In the genomic region with DNA sequence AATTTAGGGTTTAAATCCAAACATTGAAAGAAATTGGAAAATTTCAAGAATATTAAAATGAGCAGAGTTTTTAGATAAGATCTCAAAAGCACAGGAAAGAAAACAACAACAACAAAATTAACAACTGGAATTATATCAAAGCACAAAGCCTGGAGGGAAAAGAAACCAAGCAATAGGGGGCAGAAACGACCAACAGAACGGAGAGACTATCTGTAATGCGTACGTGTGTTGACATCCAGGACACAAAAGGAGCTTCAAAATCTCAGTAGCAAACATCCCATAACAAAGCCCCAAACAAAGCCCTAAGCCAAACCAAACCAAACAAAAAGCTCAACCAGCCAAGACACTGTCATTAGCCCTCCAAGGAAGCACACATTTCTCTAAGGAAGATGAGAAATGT, we compare ENCODE assay signal across 1 mouse cellular context.
TF ChIP-seq lines count a peak whose summit lies in the region.

No protein-coding gene starts in this region.

TF ChIP-seq in CH12.LX, 34 proteins besides CTCF, POLR2A, EP300 and RAD21 (continued from another document):
- TF ChIP-seq MEF2A (IDR thresholded peaks at IDR 0.05; ENCODE audit: borderline replicate concordance, low read depth, low read length), result no peak
